Mouse (Mus musculus) stomach, postnatal 0 days (tissue): Measurements from ENCODE around the gene Sap30l. TPM values are rescaled to one million over a fixed set of nuclear protein-coding genes. Genes with fewer than 3 reads are reported as not detected.
A peak's percentile ranks its signal among the peaks of the same experiment; 100 is the strongest.

Experiments used
- ATAC-seq: fragments of 200-750 bp; cut with Nextera tagmentation; 2 replicates; pipeline ENCODE4 v1.8.0; 2017; ENCODE audit not compliant: low FRiP score, low TSS enrichment
- DNase-seq: peaks from one replicate; pipeline ENCODE4 v3.0.0-alpha.2; 2016; ENCODE audit warnings: low spot score
- H3K27ac ChIP-seq: fragments of 300-500 bp; sonication (generic); replicated peaks from 2 replicates; pipeline ENCODE4 v1.5.1; 2014; ENCODE audit warnings: mild to moderate bottlenecking, control low read depth
- H3K27me3 ChIP-seq: fragments of 300-500 bp; sonication (generic); 2 replicates; pipeline ENCODE4 v1.6.1; 2014; ENCODE audit warnings: low read length; ENCODE audit not compliant: control insufficient read depth, insufficient read depth
- H3K36me3 ChIP-seq: fragments of 300-500 bp; sonication (generic); 2 replicates; pipeline ENCODE4 v1.6.1; 2014; ENCODE audit warnings: low read length, mixed read lengths; ENCODE audit not compliant: control insufficient read depth, insufficient read depth
- H3K4me1 ChIP-seq: fragments of 300-500 bp; sonication (generic); replicated peaks from 2 replicates; pipeline ENCODE4 v1.6.1; 2014; ENCODE audit warnings: antibody characterized with exemption; ENCODE audit not compliant: control insufficient read depth, insufficient read depth
- H3K4me2 ChIP-seq: fragments of 300-500 bp; sonication (generic); replicated peaks from 2 replicates; pipeline ENCODE4 v1.6.1; 2014; ENCODE audit warnings: low read depth, mild to moderate bottlenecking, control low read depth, moderate library complexity
- H3K4me3 ChIP-seq: fragments of 300-500 bp; sonication (generic); 2 replicates; pipeline ENCODE4 v1.5.1; 2014; ENCODE audit warnings: low read depth, low read length, control low read depth
- H3K9ac ChIP-seq: fragments of 300-500 bp; sonication (generic); 2 replicates; pipeline ENCODE4 v1.6.1; 2014; ENCODE audit warnings: mild to moderate bottlenecking, low read length, control low read depth, mixed read lengths
- H3K9me3 ChIP-seq: fragments of 300-500 bp; sonication (generic); 2 replicates; pipeline ENCODE4 v1.6.1; 2016; ENCODE audit warnings: low read length; ENCODE audit not compliant: control insufficient read depth
- CTCF ChIP-seq: IDR thresholded peaks from 2 replicates; pipeline ENCODE4 v1.5.1; 2016; ENCODE audit warnings: antibody characterized with exemption, low read depth, mild to moderate bottlenecking, moderate library complexity
- EP300 ChIP-seq: optimal IDR thresholded peaks from 2 replicates; pipeline ENCODE3; 2016; ENCODE audit warnings: antibody characterized with exemption
- WGBS: fragments of 180-500 bp; shearing (Covaris S2); extraction: QIAGEN DNeasy Blood & Tissue Kit; methylation state at CpG from one replicate; pipeline ENCODE4 v1.1.7; 2014; 5-methylcytosine and 5-hydroxymethylcytosine counted together
- polyA plus RNA-seq: library from polyadenylated mRNA; unstranded; fragments of >200 nt; fragmentation: Nextera tagmentation; extraction: Ambion mirVana; gene quantifications from 2 replicates; pipeline ENCODE4 v1.2.1, GENCODE M21; 2015

Gene Sap30l
- polyA plus RNA-seq, 1 experiment from 2014 or later, result 8.7 TPM

DNA sequence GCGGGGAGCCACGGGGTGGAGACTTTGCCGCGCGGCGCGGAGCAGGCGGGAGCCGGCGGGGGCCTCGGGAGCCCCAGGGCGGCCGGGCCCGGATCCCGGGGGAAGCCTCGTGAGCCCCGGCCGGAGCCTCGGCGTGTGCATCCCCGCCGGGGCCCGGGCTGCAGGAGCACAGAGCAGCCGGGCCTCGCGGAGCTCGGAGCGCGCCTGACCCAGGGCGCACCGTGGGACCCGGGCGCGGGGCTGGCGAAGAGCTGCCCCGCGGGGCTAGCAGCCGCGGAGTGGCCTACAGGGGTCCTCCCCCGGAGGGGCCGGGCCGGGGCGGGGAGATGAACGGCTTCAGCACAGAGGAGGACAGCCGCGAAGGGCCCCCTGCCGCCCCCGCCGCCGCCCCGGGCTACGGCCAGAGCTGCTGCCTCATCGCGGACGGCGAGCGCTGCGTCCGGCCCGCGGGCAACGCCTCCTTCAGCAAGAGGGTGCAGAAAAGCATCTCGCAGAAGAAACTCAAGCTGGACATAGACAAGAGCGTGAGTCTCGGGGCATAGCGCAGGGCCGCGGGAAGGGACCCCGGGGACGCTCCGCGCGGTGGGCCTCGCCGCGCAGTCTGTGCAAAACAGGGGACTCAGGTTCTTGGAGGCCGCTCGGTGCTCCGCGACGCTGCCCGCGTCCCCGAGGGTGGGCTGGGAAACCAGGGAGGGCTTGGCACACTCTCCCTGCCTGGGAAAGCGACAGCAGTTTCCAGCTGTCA lies 501 bp downstream of the Sap30l start:
- Histone ChIP-seq H3K4me3 (peak overlapping the region; percentile 87), H3K9ac (peak overlapping the region; percentile 89), H3K4me1 (0 out of 2 replicates have a peak, but pooled peaks cover 3% of the 10 kb centered on the region), H3K27ac (peak overlapping the region; percentile 84), H3K4me2 (peak overlapping the region; percentile 93), H3K9me3 (no peaks in the 10 kb centered on the region), H3K27me3 (no peaks in the 10 kb centered on the region), H3K36me3 (no peaks in the 10 kb centered on the region)
- WGBS, result under 1% methylated on average over 65 of the region's 85 CpGs
- DNase-seq (peak; percentile 64), ATAC-seq (peak; percentile 43)
- TF ChIP-seq CTCF (no peak), EP300 (no peak)

DNA sequence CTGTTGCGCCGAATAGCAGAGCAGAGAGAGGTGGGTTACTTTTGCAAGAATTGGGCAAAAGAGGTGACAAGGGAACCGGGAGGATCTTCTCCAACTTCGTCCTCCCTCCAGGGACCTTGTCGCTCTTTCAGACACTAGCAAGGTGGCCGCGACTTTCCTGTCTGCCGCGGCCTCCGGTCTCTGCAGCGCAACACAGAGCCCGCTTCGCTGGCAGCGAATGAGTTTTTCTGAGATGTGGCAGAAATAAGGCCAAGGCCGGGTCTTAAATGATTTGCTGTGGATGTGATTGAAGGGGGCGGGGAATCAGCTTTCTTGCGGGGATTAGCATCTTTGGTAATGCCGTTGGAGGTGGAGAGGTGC lies 1.1 kb downstream of the Sap30l start:
- no peak for DNase-seq
- H3K27me3 ChIP-seq, result no peaks in the 10 kb centered on the region
- no peak for ATAC-seq
- TF ChIP-seq EP300, result no peak
- TF ChIP-seq CTCF, result no peak
- no peaks in the 10 kb centered on the region for H3K9me3 ChIP-seq
- WGBS, result under 1% methylated on average over 18 of the region's 18 CpGs
- peak overlapping the region; percentile 87 for H3K4me3 ChIP-seq
- H3K4me2 ChIP-seq, result peak overlapping the region; percentile 93
- peak overlapping the region; percentile 89 for H3K9ac ChIP-seq
- H3K4me1 ChIP-seq, result 0 out of 2 replicates have a peak, but pooled peaks cover 3% of the 10 kb centered on the region
- H3K36me3 ChIP-seq, result no peaks in the 10 kb centered on the region
- H3K27ac ChIP-seq, result peak overlapping the region; percentile 84; the same call in 1 of the 2 replicates

DNA sequence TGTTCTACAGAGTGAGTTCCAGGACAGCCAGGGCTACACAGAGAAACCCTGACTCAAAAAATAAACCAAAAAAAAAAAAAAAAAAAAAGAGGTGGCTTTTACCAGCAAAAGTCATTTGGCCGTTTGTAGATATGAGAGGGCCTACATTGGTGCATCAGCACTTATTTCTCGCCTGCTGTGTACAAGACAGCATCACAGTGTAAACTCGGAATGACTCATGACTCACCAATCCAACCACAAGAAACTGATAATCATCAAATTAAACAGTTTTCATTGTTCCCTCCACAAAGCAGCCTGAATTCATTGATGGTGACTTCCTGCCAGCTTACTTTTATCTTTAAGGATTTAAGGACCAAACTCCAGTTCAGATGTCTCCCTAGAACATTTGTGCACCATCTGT lies 3.6 kb downstream of the Sap30l start:
- DNase-seq, result no peak
- TF ChIP-seq EP300, result no peak
- TF ChIP-seq CTCF, result no peak
- Histone ChIP-seq H3K27ac (no peak overlapping the region), H3K9me3 (no peaks in the 10 kb centered on the region), H3K36me3 (peaks cover 4% of the 10 kb centered on the region; the same call in 1 of the 2 replicates), H3K4me1 (0 out of 2 replicates have a peak, but pooled peaks cover 3% of the 10 kb centered on the region), H3K27me3 (no peaks in the 10 kb centered on the region), H3K4me3 (no peak overlapping the region), H3K9ac (no peak overlapping the region), H3K4me2 (no peak overlapping the region)
- 41% methylated on average over 3 of the region's 3 CpGs for WGBS
- no peak for ATAC-seq

DNA sequence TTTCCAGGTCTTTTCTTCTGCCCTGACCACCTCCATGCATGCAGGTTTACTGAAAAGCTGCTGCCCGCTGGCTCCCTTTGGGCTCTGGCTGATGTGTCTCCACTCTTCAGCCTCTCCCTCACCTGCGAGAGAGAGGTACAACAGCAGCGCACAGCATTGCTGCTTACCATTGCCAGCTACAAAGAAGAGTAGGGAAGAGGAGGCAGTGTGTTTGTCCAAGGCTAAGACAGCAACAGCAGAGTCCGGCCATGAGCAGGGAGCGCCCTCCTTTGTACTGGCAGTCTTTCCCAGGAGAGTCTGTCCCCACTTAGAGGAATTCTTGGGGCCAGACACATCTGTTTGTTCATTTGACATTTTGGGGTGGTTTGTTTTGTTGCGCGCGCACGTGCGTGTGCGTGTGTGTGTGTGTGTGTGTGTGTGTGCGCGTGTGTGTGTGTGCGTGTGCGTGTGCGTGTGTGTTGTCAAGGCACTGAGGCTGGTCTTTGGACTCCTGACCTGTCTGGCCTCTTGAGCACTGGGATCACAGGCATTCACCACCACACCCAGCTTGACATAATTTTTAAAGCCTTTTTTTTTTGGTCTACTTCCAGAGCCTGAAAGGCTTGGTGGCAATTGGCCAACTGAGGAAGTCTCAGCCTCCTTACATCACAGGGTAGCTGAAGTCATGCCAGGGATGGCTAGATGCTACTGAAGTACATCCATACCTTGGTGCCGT lies 7.7 kb downstream of the Sap30l start:
- H3K4me2 ChIP-seq, result no peak overlapping the region
- peak; percentile 55; the same call in 1 of the 2 replicates for ATAC-seq
- TF ChIP-seq CTCF (no peak), EP300 (no peak)
- no peak for DNase-seq
- H3K27me3 ChIP-seq, result no peaks in the 10 kb centered on the region
- H3K4me3 ChIP-seq, result no peak overlapping the region
- H3K36me3 ChIP-seq, result peaks cover 10% of the 10 kb centered on the region; the same call in 1 of the 2 replicates
- no peak overlapping the region for H3K27ac ChIP-seq
- no peaks in the 10 kb centered on the region for H3K4me1 ChIP-seq
- no peaks in the 10 kb centered on the region for H3K9me3 ChIP-seq
- 76% methylated on average over 17 of the region's 17 CpGs for WGBS
- no peak overlapping the region for H3K9ac ChIP-seq

DNA sequence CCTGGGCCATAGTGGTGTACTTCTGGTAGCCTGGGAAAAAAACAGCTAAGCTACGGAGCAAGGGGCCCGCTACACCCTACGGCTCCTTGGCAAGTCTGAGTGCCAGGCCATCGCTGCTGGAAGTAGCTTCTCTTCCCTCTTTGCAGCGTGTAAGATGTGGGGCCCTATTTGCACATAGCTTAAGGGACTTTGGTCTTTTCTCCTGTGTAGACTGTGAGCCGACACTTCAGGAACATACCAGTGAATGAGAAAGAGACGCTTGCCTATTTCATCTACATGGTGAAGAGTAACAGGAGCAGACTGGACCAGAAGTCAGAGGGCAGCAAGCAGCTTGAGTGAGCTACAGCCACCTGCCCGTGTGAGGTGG lies 8.3 kb downstream of the Sap30l start:
- TF ChIP-seq EP300, result no peak
- no peak for TF ChIP-seq CTCF
- Histone ChIP-seq H3K9ac (no peak overlapping the region), H3K36me3 (peaks cover 10% of the 10 kb centered on the region; the same call in 1 of the 2 replicates), H3K4me1 (no peaks in the 10 kb centered on the region), H3K4me2 (no peak overlapping the region), H3K27me3 (no peaks in the 10 kb centered on the region), H3K9me3 (no peaks in the 10 kb centered on the region), H3K27ac (no peak overlapping the region), H3K4me3 (no peak overlapping the region)
- DNase-seq (no peak), ATAC-seq (no peak)
- WGBS, result 57% methylated on average over 8 of the region's 8 CpGs

DNA sequence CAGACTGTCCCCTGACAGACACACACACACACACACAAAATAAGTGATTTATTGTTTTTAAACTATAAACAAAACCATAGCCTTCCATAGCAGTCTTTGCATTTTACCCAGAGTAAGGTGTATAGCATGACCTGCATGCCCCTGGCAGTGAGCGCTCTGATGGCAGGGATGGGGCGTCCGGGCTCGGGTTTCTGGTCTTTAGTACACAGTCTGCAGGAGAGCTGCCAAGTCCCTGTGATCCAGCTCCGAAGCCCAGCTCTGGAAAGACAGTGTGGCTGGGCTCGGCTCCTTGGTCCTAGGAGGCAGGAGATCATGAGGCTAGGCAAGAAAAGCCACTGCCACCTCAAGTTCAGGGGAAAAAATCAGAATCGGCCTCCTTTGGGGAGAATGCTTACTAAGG lies 9.6 kb downstream of the Sap30l start:
- Histone ChIP-seq H3K27ac (no peak overlapping the region), H3K9me3 (no peaks in the 10 kb centered on the region), H3K4me3 (no peak overlapping the region), H3K27me3 (no peaks in the 10 kb centered on the region), H3K4me2 (no peak overlapping the region), H3K36me3 (peaks cover 10% of the 10 kb centered on the region; the same call in 1 of the 2 replicates), H3K4me1 (no peaks in the 10 kb centered on the region), H3K9ac (no peak overlapping the region)
- no peak for ATAC-seq
- WGBS, result 57% methylated on average over 7 of the region's 7 CpGs
- TF ChIP-seq CTCF (no peak), EP300 (no peak)
- no peak for DNase-seq
